Mouse (Mus musculus): ENCODE data around the gene Tjap1. TPM values are rescaled to one million over a fixed set of nuclear protein-coding genes. Genes with fewer than 3 reads are reported as not detected.

The Tjap1 gene
- 64.8 and 65.9 TPM in 2 replicates for polyA plus RNA-seq (2012; rRNA removed)

- peak within 1 kb of the TSS; percentile 100 for H3K4me3 ChIP-seq (replicated peaks; ENCODE audit: insufficient read depth, low read depth, low read length)
- WGBS, result 1% methylated on average over 37 of the region's 37 CpGs
- no peaks in the 10 kb centered on the region for H3K27me3 ChIP-seq (ENCODE audit: control insufficient read depth, insufficient read depth, low read length)
- DNase-seq, result peak; percentile 85 to 87
- no peak within 1 kb of the TSS for H3K27ac ChIP-seq (ENCODE audit: insufficient read depth, low read length)
- TF ChIP-seq CTCF (IDR thresholded peaks at IDR 0.05; ENCODE audit: borderline replicate concordance, insufficient read depth, low read depth, low read length) (no peak), POLR2A (IDR thresholded peaks at IDR 0.05; ENCODE audit: borderline replicate concordance, insufficient read depth, low read length) (peak; percentile 55; the same call in 1 of the 2 replicates)
- peaks cover 3% of the 10 kb centered on the region; the same call in 1 of the 2 replicates for H3K4me1 ChIP-seq (ENCODE audit: control insufficient read depth, insufficient read depth, low read length)
Observed at GRCm38 (mm10) chr17:46282483-46283123, at the start of gene Tjap1. Gene Tjap1, minus strand, starts transcription at chr17:46283026.

GRCm38 (mm10) chr17:46328723-46329122 lies 45.9 kb upstream of the Tjap1 start:
- TF ChIP-seq CTCF (IDR thresholded peaks at IDR 0.05; ENCODE audit: borderline replicate concordance, insufficient read depth, low read depth, low read length) (no peak), POLR2A (IDR thresholded peaks at IDR 0.05; ENCODE audit: borderline replicate concordance, insufficient read depth, low read length) (no peak)
- H3K4me1 ChIP-seq (ENCODE audit: control insufficient read depth, insufficient read depth, low read length), result no peaks in the 10 kb centered on the region
- DNase-seq, result no peak
- H3K4me3 ChIP-seq (replicated peaks; ENCODE audit: insufficient read depth, low read depth, low read length), result peak overlapping the region; percentile 72
- H3K27me3 ChIP-seq (ENCODE audit: control insufficient read depth, insufficient read depth, low read length), result no peaks in the 10 kb centered on the region
- no peak overlapping the region; the same call in 1 of the 2 replicates for H3K27ac ChIP-seq (ENCODE audit: insufficient read depth, low read length)
- 73% methylated on average over 6 of the region's 6 CpGs for WGBS

GRCm38 (mm10) chr17:46327906-46328534 lies 45.2 kb upstream of the Tjap1 start, which contains the start of gene Abcc10:
Gene Abcc10, minus strand, starts transcription at chr17:46328352.
- H3K4me1 ChIP-seq (ENCODE audit: control insufficient read depth, insufficient read depth, low read length), result no peaks in the 10 kb centered on the region
- H3K27ac ChIP-seq (ENCODE audit: insufficient read depth, low read length), result peak within 1 kb of the TSS; percentile 79
- under 1% methylated on average over 40 of the region's 40 CpGs for WGBS
- peak within 1 kb of the TSS; percentile 72 for H3K4me3 ChIP-seq (replicated peaks; ENCODE audit: insufficient read depth, low read depth, low read length)
- peak; percentile 62; the same call in 1 of the 2 replicates for TF ChIP-seq CTCF (IDR thresholded peaks at IDR 0.05; ENCODE audit: borderline replicate concordance, insufficient read depth, low read depth, low read length)
- peak; percentile 89 for TF ChIP-seq POLR2A (IDR thresholded peaks at IDR 0.05; ENCODE audit: borderline replicate concordance, insufficient read depth, low read length)
- peak; percentile 97 for DNase-seq
- H3K27me3 ChIP-seq (ENCODE audit: control insufficient read depth, insufficient read depth, low read length), result no peaks in the 10 kb centered on the region

GRCm38 (mm10) chr17:46327413-46327905 lies 44.6 kb upstream of the Tjap1 start:
- WGBS, result 1% methylated on average over 27 of the region's 27 CpGs
- TF ChIP-seq POLR2A (IDR thresholded peaks at IDR 0.05; ENCODE audit: borderline replicate concordance, insufficient read depth, low read length) (no peak), CTCF (IDR thresholded peaks at IDR 0.05; ENCODE audit: borderline replicate concordance, insufficient read depth, low read depth, low read length) (no peak)
- Histone ChIP-seq H3K4me3 (replicated peaks; ENCODE audit: insufficient read depth, low read depth, low read length) (peak overlapping the region; percentile 72), H3K27ac (ENCODE audit: insufficient read depth, low read length) (peak overlapping the region; percentile 74), H3K4me1 (ENCODE audit: control insufficient read depth, insufficient read depth, low read length) (no peaks in the 10 kb centered on the region), H3K27me3 (ENCODE audit: control insufficient read depth, insufficient read depth, low read length) (no peaks in the 10 kb centered on the region)
- DNase-seq, result no peak

- Histone ChIP-seq H3K4me3 (replicated peaks; ENCODE audit: insufficient read depth, low read depth, low read length) (no peak overlapping the region), H3K4me1 (ENCODE audit: control insufficient read depth, insufficient read depth, low read length) (no peaks in the 10 kb centered on the region), H3K27me3 (ENCODE audit: control insufficient read depth, insufficient read depth, low read length) (no peaks in the 10 kb centered on the region), H3K27ac (ENCODE audit: insufficient read depth, low read length) (no peak overlapping the region)
- TF ChIP-seq CTCF (IDR thresholded peaks at IDR 0.05; ENCODE audit: borderline replicate concordance, insufficient read depth, low read depth, low read length) (no peak), POLR2A (IDR thresholded peaks at IDR 0.05; ENCODE audit: borderline replicate concordance, insufficient read depth, low read length) (no peak)
- no peak for DNase-seq
- 90% methylated on average over 14 of the region's 14 CpGs for WGBS
Observed at GRCm38 (mm10) chr17:46322046-46322823, 39.4 kb upstream of the Tjap1 start.

- no peak for DNase-seq
- H3K27ac ChIP-seq (ENCODE audit: insufficient read depth, low read length), result no peak overlapping the region
- TF ChIP-seq CTCF (IDR thresholded peaks at IDR 0.05; ENCODE audit: borderline replicate concordance, insufficient read depth, low read depth, low read length) (no peak), POLR2A (IDR thresholded peaks at IDR 0.05; ENCODE audit: borderline replicate concordance, insufficient read depth, low read length) (no peak)
- H3K4me3 ChIP-seq (replicated peaks; ENCODE audit: insufficient read depth, low read depth, low read length), result no peak overlapping the region
- no peaks in the 10 kb centered on the region for H3K27me3 ChIP-seq (ENCODE audit: control insufficient read depth, insufficient read depth, low read length)
- H3K4me1 ChIP-seq (ENCODE audit: control insufficient read depth, insufficient read depth, low read length), result no peaks in the 10 kb centered on the region
- 78% methylated on average over 6 of the region's 6 CpGs for WGBS
Observed at GRCm38 (mm10) chr17:46320492-46320891, 37.7 kb upstream of the Tjap1 start.

GRCm38 (mm10) chr17:46315813-46316212 lies 33.0 kb upstream of the Tjap1 start:
- WGBS, result 90% methylated on average over 10 of the region's 10 CpGs
- H3K4me3 ChIP-seq (replicated peaks; ENCODE audit: insufficient read depth, low read depth, low read length), result no peak overlapping the region
- no peak for DNase-seq
- H3K27me3 ChIP-seq (ENCODE audit: control insufficient read depth, insufficient read depth, low read length), result no peaks in the 10 kb centered on the region
- H3K27ac ChIP-seq (ENCODE audit: insufficient read depth, low read length), result no peak overlapping the region
- TF ChIP-seq CTCF (IDR thresholded peaks at IDR 0.05; ENCODE audit: borderline replicate concordance, insufficient read depth, low read depth, low read length) (no peak), POLR2A (IDR thresholded peaks at IDR 0.05; ENCODE audit: borderline replicate concordance, insufficient read depth, low read length) (no peak)
- H3K4me1 ChIP-seq (ENCODE audit: control insufficient read depth, insufficient read depth, low read length), result no peaks in the 10 kb centered on the region

All from cerebellum, adult 2 months (tissue).